Mouse (Mus musculus): ENCODE results near the gene Slc12a7.

DNA sequence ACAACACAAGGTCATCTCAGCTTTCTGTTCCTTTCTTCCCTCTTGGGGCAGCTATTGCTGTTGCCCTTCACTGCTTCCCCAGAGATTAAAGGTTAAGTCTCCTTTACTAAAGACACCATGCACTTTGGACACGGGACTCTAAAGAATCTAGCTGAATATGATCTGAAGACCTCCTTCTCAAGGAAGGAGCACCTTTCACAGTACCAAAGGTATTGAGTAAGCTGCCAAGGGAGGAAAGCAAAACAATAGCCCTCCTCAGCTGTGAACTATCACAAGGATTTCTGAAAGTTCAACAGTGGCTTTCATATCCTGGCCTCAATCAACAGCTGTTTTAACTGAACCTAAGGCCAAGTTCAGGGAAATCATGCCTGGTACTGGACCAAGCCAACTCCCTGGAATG, 48.5 kb upstream of the Slc12a7 start:
- no peak for TF ChIP-seq POLR2A (IDR thresholded peaks at IDR 0.05; ENCODE audit: borderline replicate concordance, extremely low read depth, insufficient read depth, insufficient read length, poor library complexity, severe bottlenecking)
- no peak for TF ChIP-seq CTCF (IDR thresholded peaks at IDR 0.05; ENCODE audit: borderline replicate concordance, extremely low read depth, insufficient read depth, insufficient read length)
